Mouse (Mus musculus): ENCODE data around the gene 3110009E18Rik. TPM values are rescaled to one million over a fixed set of nuclear protein-coding genes. Genes with fewer than 3 reads are reported as not detected.
A peak's percentile ranks its signal among the peaks of the same experiment; 100 is the strongest.

Gene 3110009E18Rik
- polyA plus RNA-seq, 1 experiment: 5.1 TPM

DNA sequence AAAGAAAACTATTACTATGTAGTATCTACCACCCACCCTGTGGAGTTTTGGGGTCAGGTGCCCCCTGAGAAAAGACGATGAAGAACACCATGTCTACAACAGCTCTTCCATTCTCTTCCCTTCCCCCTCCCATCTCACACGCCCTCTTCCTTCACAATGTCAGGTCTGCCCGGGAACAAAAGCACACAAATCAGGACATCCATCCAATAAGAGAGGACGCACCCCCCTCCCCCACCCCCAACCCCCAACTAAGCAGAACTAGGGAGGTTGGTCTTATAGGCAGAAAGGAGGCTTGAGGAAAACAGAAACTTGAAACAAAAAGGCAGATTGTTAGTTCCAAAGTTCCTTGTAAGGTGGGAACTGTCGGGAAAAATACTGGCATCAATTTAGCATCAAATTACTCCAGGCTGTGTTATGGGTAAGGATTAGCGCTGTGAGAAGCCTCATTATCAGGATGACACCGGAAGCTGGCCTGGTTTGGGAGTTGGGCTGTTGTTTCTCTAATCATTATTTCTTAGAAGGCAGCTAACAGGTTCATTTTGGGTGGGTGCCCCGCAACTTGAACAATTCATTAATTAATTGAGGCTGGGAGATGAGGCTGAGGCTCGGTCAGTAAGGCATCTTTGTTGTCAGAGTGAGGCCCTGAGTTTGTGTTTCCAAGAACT lies 43.1 kb upstream of the 3110009E18Rik start:
- no peaks in the 10 kb centered on the region for H3K36me3 ChIP-seq (ENCODE audit: control insufficient read depth, insufficient read depth, low read length)
- peaks cover 15% of the 10 kb centered on the region for H3K4me1 ChIP-seq (ENCODE audit: control insufficient read depth, insufficient read depth, low read length)
- no peak overlapping the region for H3K4me3 ChIP-seq (ENCODE audit: insufficient read depth, low read depth, low read length)
- H3K27ac ChIP-seq (ENCODE audit: insufficient read depth, low read depth, low read length): no peak overlapping the region
- DNase-seq: no peak
- TF ChIP-seq POLR2A (IDR thresholded peaks at IDR 0.05; ENCODE audit: low read depth, low read length) (no peak), CTCF (conservative IDR thresholded peaks at IDR 0.05; ENCODE audit: insufficient read depth, insufficient read length, low read depth, low read length) (no peak)
- WGBS: 60% methylated on average over 9 of the region's 9 CpGs
- H3K27me3 ChIP-seq (replicated peaks; ENCODE audit: control insufficient read depth, insufficient read depth, low read length): no peaks in the 10 kb centered on the region

DNA sequence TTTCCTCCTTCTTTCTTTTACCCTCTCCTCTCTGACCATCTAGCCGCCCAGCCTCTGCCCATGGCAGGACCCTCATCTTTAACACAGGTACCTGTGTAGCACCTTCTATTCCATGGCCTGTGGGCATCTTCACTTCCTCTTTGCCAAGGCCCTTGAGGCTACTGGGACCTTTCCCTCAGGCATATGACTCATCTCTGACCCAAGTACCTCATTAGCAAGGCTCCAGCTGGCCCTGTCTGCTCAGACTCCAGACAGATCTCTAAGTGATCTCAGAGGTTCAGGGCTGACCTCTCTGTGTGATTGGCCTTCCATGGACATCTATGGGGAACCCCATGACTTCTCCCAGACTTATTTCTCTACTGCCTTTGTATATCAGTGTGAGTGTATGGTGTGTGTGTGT lies 40.4 kb upstream of the 3110009E18Rik start:
- H3K27me3 ChIP-seq (replicated peaks; ENCODE audit: control insufficient read depth, insufficient read depth, low read length): no peaks in the 10 kb centered on the region
- DNase-seq: no peak

DNA sequence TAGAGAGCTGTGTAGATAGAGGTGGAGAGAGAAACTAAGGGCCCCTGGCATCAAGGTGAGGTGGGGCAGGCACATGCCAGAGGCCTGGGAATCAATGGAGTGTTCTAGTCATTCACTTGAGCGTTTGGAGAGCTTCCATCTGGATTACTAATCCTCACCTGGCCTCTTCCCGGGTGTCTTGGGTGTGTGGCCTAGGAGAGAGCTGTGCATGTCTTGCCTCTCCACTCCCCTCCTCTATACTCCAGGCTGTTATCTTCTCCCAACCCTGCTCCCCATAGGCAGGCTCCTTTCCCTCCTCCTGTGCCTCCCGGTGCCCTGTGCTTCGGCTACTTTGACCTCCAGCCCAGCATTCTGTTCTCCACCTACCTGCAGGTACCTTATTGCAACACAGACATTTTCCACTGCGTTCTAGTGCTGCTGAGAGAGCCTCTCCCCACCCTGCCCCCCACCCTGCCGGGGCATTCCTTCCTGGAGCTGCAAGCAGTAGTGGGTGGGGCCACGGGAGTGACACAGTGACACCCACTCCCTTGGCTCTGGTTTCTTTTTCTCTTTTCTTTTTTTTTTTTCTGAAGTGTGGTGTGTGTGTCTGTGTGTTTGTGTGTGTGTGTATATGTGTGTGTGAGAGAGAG lies 37.9 kb upstream of the 3110009E18Rik start:
- Histone ChIP-seq H3K36me3 (ENCODE audit: control insufficient read depth, insufficient read depth, low read length) (no peaks in the 10 kb centered on the region), H3K27ac (ENCODE audit: insufficient read depth, low read depth, low read length) (no peak overlapping the region), H3K4me1 (ENCODE audit: control insufficient read depth, insufficient read depth, low read length) (no peaks in the 10 kb centered on the region), H3K4me3 (ENCODE audit: insufficient read depth, low read depth, low read length) (no peak overlapping the region), H3K27me3 (replicated peaks; ENCODE audit: control insufficient read depth, insufficient read depth, low read length) (no peaks in the 10 kb centered on the region)
- TF ChIP-seq CTCF (conservative IDR thresholded peaks at IDR 0.05; ENCODE audit: insufficient read depth, insufficient read length, low read depth, low read length): no peak
- 19% methylated on average over 7 of the region's 7 CpGs for WGBS
- peak; percentile 35 for DNase-seq

More for the DNA sequence above, 40.4 kb upstream of the 3110009E18Rik start:
- Histone ChIP-seq H3K4me1 (ENCODE audit: control insufficient read depth, insufficient read depth, low read length) (0 out of 2 replicates have a peak, but pooled peaks cover 4% of the 10 kb centered on the region), H3K36me3 (ENCODE audit: control insufficient read depth, insufficient read depth, low read length) (no peaks in the 10 kb centered on the region), H3K4me3 (ENCODE audit: insufficient read depth, low read depth, low read length) (no peak overlapping the region), H3K27ac (ENCODE audit: insufficient read depth, low read depth, low read length) (no peak overlapping the region)
- 85% methylated on average over 1 of the region's 1 CpGs for WGBS
- no peak for TF ChIP-seq CTCF (conservative IDR thresholded peaks at IDR 0.05; ENCODE audit: insufficient read depth, insufficient read length, low read depth, low read length)
- TF ChIP-seq POLR2A (IDR thresholded peaks at IDR 0.05; ENCODE audit: low read depth, low read length): no peak

DNA sequence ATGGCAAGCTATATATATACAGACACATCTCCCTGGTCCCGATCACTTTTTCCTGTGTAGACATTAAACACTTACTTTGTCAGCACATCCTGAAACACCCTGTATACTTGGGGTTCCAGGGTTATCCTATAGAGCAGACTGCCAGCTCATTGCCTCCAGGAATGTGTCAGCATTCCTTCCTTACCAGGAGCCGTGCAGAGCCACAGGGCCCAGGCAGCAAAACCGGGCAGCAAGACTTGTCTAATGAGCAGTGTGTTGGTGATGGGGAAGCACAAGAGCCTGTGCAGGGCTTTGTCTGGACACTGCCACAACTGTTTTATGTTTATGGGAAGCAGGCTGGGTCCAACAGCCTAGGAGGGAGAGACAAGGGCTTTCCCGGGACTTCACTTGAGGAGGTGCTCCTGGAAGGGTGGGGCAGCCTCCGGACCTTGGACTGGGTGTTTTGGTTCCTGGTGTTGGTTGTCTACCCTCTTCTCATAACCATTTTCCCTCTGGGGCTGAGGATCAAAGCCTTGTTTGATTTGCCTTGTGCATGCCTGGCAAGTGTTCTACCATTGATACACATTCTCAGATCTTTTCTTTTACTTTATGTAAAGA lies 37.0 kb upstream of the 3110009E18Rik start:
- Histone ChIP-seq H3K36me3 (ENCODE audit: control insufficient read depth, insufficient read depth, low read length) (no peaks in the 10 kb centered on the region), H3K27me3 (replicated peaks; ENCODE audit: control insufficient read depth, insufficient read depth, low read length) (no peaks in the 10 kb centered on the region), H3K4me1 (ENCODE audit: control insufficient read depth, insufficient read depth, low read length) (no peaks in the 10 kb centered on the region), H3K27ac (ENCODE audit: insufficient read depth, low read depth, low read length) (no peak overlapping the region), H3K4me3 (ENCODE audit: insufficient read depth, low read depth, low read length) (no peak overlapping the region)
- no peak for TF ChIP-seq POLR2A (IDR thresholded peaks at IDR 0.05; ENCODE audit: low read depth, low read length)
- no peak for TF ChIP-seq CTCF (conservative IDR thresholded peaks at IDR 0.05; ENCODE audit: insufficient read depth, insufficient read length, low read depth, low read length)
- WGBS: 48% methylated on average over 5 of the region's 5 CpGs
- DNase-seq: no peak

DNA sequence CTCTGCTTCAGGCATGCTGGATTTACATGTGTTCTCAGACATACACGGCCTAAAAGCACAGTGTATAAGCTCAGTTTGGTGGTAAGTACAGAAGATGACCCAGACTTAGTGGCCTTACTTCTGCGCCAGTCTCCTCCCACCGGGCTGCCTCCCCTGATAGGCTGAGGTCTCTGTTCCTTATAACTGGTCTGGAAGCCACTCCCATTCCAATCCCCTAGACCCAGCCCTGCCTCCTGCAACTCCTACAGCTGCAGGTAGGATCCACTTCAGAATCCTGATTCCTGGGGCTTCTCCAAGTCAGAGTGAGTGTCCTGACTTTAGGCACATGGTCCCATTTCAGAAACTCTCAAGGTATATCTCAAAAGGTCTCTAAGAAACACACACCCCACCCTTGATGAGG lies 35.3 kb upstream of the 3110009E18Rik start:
- H3K4me1 ChIP-seq (ENCODE audit: control insufficient read depth, insufficient read depth, low read length): no peaks in the 10 kb centered on the region
- no peaks in the 10 kb centered on the region for H3K27me3 ChIP-seq (replicated peaks; ENCODE audit: control insufficient read depth, insufficient read depth, low read length)
- DNase-seq: no peak
- H3K36me3 ChIP-seq (ENCODE audit: control insufficient read depth, insufficient read depth, low read length): no peaks in the 10 kb centered on the region
- H3K4me3 ChIP-seq (ENCODE audit: insufficient read depth, low read depth, low read length): no peak overlapping the region
- no peak for TF ChIP-seq POLR2A (IDR thresholded peaks at IDR 0.05; ENCODE audit: low read depth, low read length)
- 92% methylated on average over 3 of the region's 3 CpGs for WGBS
- H3K27ac ChIP-seq (ENCODE audit: insufficient read depth, low read depth, low read length): no peak overlapping the region

DNA sequence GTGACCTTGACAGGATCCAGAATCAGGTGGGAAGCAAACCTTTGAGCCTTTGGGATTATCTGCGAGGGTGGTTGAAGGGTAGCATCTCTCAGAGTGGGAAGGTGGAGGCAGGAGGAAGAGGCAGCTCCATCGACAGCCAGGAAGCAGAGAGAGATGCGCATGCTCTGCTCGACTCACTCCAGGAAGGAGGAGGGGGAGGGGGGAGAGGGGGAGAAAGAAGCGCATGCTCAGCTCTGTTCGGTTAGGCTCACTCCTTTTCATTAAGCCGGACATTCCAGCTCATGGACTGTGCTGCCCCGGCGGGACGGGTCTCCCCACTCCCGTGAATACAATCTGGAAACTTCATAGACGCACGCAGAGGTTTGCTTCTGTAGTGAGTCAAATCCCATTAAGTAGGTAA lies 34.3 kb upstream of the 3110009E18Rik start:
- Histone ChIP-seq H3K36me3 (ENCODE audit: control insufficient read depth, insufficient read depth, low read length) (no peaks in the 10 kb centered on the region), H3K4me1 (ENCODE audit: control insufficient read depth, insufficient read depth, low read length) (no peaks in the 10 kb centered on the region), H3K27me3 (replicated peaks; ENCODE audit: control insufficient read depth, insufficient read depth, low read length) (no peaks in the 10 kb centered on the region), H3K4me3 (ENCODE audit: insufficient read depth, low read depth, low read length) (no peak overlapping the region), H3K27ac (ENCODE audit: insufficient read depth, low read depth, low read length) (no peak overlapping the region)
- no peak for DNase-seq
- TF ChIP-seq CTCF (conservative IDR thresholded peaks at IDR 0.05; ENCODE audit: insufficient read depth, insufficient read length, low read depth, low read length) (no peak), POLR2A (IDR thresholded peaks at IDR 0.05; ENCODE audit: low read depth, low read length) (no peak)
- 58% methylated on average over 13 of the region's 13 CpGs for WGBS

DNA sequence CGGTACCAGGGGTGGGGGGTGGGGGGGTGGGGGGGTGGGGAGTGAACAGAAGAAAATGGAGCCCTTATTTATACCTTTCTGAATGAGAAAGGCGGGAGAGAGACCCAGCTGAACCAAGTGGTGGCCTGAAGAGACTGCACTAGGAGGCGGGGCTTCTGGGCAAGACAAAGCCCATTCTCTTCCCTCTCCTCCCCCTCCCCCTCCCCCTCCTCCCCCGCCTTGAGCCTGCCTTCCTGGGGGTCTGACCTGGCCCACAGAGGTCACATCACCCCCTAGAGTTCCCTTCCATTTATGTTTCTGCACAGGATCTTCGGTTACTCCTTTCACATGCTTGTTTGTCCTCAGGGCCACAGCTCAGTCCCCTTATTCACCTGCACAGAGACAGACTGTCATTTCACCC lies 31.8 kb upstream of the 3110009E18Rik start:
- H3K36me3 ChIP-seq (ENCODE audit: control insufficient read depth, insufficient read depth, low read length): no peaks in the 10 kb centered on the region
- no peak overlapping the region for H3K27ac ChIP-seq (ENCODE audit: insufficient read depth, low read depth, low read length)
- no peak overlapping the region for H3K4me3 ChIP-seq (ENCODE audit: insufficient read depth, low read depth, low read length)
- 58% methylated on average over 5 of the region's 5 CpGs for WGBS
- TF ChIP-seq POLR2A (IDR thresholded peaks at IDR 0.05; ENCODE audit: low read depth, low read length) (no peak), CTCF (conservative IDR thresholded peaks at IDR 0.05; ENCODE audit: insufficient read depth, insufficient read length, low read depth, low read length) (no peak)
- no peaks in the 10 kb centered on the region for H3K27me3 ChIP-seq (replicated peaks; ENCODE audit: control insufficient read depth, insufficient read depth, low read length)
- H3K4me1 ChIP-seq (ENCODE audit: control insufficient read depth, insufficient read depth, low read length): no peaks in the 10 kb centered on the region
- DNase-seq: no peak
